Mouse (Mus musculus): ENCODE measurements around the gene Rpl12.
A peak's percentile ranks its signal among the peaks of the same experiment; 100 is the strongest.

Rpl12 gene

DNA sequence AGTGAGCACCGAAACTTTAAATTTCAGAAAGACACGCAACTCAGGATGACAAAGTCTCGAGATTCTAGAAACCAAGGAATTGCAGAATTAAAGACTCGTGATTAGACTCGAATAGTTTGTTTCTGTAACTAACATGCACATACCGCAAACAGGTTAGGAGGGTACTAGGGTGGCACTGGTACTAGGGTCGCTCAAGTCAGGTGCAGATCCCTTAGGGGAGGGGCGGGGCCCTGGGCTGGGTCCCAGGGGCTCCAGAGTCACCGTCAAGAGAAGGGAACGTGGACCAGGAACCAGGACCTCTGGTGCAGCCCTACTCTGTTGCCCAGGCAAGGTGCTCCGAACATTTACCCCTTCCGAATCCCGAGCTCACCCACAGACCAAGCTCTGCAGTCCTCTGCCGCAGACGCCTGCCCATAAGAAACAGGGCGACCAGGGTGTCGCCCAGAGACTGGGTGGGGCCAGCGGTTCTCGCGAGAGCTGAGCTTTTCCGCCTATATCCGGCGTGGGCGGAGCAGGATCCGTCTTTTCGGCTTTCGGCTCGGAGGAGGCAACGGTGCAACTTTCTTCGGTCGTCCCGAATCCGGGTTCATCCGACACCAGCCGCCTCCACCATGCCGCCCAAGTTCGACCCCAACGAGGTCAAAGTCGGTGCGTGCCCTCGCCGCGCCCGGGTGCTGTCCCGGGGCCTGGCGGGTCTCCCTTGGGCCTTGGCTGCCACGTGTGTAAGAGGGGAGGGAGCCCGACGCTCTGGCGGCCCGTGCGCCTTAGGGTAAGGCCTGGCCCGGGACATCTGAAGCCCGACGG, at the start of gene Rpl12, which contains the start of gene Lrsam1:
Gene Rpl12 (plus strand): TSS at position 368 of the 804 bp plus-strand sequence.
Gene Lrsam1 (minus strand): TSS at position 423 of the 804 bp plus-strand sequence.
- peak; percentile 97 for DNase-seq

DNA sequence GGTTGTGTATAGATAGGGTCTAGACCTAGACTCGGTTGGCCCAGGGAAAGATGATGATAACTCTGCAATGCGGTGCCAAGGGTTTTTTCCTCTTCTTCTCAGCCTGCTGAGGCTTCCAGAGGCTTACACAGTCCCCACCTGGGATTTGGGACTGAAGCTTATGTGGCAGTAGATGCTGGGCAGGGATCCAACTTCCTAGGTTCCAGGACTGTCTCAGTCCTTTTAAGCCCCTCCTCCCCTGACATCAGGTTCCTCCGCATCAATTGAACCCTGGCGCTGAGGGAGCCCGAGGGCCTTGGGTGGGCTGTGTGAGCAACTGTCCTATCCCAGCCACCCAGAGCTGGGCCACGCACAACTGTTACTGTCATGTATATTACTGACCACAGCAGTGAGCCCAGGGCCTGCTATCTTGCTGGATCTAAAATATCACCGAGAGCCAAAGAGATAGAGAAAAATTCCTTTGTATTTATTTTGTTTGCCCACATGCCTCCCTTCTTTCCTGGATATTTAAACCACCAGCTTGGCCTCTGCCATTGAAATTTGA, 49.6 kb upstream of the Rpl12 start:
- DNase-seq: no peak

DNA sequence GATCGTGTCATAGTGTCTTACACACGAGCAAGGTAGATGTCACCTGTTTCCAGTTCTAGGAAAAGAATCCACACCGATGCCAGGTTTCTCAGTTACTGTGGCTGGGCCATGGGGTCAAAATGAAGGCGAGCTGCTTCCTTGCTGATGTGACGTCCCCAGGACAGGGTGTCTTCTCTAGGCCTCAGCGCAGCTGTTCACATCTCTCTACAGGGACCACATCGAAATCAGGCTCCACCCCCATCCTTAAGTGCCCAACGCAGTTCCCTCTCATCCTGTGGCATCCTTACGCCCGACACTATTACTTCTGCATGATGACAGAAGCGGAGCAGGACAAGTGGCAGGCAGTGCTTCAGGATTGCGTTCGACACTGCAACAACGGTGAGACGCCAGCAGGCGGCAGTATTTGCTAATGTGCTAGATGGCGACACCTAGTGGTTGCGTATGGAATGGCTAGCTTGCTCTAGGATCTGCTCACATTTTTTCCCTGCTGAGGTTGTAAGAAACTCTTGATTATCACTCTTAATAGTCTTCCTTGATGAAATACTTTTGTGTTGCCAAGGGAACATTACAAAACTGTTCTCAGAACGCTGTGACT, 49.1 kb upstream of the Rpl12 start:
- DNase-seq: peak; percentile 82

DNA sequence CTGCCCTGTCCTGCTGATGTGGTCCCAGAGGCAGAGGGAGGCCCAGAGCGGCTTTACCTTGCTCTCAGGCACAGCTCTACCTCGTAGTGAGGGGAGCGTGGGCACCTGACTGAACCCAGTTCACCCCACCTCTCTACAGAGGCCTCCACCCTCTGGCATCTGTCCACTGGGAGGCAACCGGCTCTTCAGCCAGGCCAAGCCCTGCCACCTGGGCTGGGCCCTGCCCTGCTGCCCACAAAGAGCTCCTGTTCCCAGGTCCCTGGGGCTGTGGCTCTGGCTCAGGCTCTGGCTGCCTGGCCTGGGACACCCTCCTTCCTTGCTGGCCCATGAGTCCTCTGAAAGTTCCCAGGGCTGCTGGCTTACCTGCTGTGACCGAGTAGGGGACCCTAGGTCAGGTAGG, 47.0 kb upstream of the Rpl12 start:
- DNase-seq: no peak

DNA sequence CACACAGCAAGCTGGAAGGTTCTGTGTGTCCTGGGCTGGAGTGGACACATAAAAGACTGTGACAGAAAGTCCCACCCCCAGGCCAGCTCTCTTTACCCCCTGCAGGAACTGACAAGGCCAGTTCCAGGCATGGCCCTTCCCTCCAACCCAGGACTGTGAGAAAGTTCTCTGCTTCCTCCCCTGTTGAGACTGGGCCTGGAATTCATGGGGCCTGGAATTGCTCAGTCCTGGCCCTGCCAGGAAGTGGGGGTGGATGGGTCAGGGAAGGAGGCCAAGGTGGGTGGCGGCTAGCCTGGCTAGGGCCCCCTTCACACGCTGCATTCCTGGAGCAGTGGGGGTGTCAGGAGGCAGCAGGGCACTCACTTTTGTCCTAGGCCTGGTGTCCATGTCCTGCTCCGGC, 46.5 kb upstream of the Rpl12 start:
- DNase-seq: no peak

DNA sequence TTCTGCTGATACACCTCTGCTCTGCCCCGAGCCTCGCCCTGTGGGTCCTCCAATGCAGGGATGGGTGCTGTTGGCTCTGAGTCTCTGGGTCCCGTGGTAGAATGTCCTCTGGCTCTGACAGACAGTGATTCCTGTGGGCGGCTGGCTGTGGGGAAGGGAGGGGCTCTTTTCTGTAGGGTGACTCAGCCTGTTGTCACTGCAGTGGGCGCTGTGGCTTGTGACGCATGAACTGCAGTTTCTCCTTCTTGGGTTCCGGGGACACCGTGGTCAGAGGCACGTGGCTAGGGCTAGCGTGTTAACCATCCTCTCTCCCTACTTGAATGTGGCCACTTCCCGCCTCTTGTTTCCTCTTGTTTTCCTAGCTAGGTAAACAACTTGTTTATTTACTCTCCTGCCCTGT, 43.8 kb upstream of the Rpl12 start:
- peak; percentile 21 for DNase-seq

DNA sequence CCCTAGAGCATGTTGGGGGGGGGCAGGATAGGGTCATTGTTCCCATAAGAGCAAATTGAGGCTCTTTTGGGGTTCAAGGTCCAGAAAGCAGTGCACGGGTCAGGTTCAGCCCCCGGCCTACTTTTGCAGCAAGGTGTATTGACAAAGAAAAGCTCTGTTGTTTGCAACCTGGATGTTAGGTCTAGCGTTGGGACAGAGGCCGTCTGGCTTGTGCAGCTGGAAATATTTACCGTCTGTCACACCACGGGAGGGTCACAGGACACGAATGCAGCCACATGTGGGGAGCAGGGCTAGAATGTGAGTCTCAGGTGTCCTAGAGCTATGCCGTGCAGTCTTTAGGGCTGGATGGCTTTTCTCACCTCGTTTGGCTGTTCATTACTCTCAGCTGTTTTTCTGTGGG, 43.0 kb upstream of the Rpl12 start:
- no peak for DNase-seq

DNA sequence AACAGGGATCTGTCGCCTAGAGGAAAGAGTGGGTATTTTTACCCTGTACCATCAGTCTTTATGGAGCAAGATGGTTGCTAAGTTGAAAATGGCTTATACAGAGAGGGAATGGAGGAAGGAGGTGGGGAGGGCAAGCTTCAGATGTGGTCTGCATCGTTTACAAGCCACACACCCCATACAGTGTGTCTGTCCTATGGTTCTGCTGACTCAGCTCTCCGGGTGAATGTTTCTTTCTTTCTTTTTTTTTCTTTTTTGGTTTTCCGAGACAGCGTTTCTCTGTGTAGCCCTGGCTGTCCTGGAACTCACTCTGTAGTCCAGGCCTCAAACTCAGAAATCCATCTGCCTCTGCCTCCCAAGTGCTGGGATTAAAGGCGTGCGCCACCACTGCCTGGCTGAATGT, 40.1 kb upstream of the Rpl12 start:
- no peak for DNase-seq

DNA sequence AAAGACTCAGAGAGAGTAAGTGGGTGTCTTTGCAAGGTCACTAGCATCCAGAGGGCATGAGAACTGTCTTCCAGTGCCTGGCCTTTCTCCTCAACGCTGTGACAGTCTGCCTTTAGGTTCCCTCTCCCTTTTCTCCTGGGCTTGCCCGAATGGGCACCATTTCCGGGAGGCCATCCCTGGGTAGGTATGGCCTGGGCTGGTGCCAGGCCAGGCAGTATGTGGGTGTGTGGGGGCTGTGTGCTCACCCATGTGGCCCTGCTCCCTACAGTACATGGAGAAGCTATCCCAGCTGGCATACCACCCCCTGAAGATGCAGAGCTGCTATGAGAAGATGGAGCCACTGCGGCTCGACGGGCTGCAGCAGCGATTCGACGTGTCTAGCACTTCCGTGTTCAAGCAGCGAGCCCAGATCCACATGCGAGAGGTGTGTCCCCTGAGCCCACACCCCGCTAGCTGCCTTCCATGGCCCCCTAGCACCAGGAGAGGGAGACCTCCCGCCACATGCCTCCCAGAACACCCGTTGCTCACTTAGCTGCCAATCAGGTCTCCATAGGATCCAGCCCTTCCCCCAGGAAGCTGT, 39.5 kb upstream of the Rpl12 start:
- no peak for DNase-seq

DNA sequence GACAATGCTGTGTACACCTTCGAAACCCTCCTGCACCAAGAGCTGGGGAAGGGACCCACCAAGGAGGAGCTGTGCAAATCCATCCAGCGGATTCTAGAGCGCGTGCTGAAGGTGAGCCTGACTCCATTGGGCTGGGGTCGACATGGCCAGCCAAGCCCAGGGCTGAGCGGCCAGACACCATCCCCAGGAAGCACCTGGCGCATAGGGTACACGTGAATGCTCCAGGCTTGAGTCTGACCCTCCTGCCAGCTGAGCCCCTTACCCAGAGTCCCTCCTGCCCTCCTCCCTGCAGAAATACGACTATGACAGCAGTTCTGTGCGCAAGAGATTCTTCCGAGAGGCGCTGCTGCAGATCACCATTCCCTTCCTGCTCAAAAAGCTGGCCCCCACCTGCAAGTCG, 38.8 kb upstream of the Rpl12 start:
- DNase-seq: no peak

DNA sequence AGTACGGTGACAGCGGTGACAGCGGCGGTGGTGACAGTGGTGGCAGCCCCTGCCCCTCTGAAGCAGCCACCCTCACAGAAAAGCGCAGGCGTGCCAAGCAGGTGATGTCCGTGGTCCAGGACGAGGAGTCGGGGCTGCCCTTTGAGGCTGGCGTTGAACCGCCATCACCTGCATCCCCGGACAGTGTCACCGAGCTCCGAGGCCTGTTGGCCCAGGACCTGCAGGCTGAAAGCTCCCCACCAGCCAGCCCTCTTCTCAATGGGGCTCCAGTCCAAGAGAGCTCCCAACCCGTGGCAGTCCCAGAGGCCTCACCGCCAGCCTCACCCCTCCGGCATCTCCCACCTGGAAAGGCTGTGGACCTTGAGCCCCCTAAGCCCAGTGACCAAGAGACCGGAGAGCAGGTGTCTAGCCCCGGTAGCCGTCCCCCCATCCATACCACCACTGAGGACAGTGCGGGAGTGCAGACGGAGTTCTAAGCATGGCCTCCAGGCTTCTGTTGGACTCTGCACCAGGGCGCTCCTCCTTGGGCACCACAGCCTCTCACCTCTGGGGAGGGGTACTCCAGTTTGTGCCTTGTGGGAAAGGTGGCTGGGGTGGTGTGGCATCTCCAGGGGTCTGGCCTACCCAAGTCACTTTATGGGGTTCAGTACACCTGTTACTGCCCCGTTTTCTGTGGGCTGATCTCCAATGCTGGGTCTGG, 37.7 kb upstream of the Rpl12 start:
- DNase-seq: no peak

DNA sequence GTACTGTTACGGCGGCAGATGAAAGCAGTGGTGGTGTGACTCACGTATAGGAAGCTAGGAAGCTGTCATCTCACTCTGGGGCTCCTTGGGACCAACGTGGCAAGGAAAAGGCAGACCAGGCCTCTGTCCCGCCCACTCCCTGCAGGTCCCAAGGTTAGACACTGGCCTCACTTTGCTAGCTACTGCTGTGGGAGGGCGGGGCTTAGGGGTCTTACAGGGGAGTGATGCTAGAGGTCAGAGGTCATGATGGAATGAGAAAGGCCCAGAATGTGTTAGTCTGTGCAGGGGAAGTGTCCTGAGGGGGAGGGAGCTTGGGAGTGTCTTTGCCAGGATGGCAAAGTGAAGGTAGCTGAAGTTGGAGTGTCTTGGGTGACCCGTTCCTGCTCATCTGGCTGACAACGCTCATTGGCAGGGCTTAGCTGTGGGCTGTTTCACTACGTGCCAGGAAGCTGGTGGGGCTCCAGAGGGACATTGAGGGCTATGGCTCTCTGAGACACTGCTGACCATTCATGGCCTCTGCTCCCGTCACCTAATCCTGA, 37.0 kb upstream of the Rpl12 start:
- no peak for DNase-seq

DNA sequence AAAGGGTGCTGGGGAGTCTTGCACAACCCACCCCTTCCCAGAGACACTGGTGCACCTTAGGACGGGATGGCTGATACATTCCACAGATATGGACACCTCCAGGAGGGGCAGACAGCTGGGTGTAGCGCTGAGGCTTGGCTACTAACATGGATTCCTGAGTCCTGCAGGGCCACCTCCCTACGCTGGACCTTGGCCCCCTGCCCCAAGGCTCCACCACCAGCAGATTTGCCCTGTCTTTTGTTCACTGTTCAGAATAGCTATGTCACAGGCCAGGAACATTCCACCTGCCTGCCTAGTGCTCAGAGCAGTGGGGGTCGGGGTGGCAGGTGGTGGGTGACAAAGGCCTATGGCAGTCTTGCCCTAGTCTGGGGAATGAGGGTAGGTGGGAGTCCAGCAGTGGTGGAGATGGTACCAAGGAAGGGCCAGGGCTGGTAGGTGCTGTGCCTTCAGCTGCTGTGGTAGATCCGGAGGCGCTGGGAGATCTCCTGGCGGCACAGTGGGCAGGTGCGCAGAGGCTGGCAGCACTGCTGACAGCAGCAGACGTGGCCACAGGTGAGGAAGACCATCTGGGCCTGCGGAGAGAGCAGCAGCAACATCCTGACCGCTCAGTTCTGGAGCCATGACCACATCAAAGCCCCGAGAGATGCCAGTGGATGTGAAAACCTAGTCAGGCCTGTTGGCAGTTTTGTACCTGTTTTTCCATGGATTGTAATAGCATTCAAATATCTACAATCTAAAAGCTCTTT, 34.9 kb upstream of the Rpl12 start:
- DNase-seq: peak; percentile 70

DNA sequence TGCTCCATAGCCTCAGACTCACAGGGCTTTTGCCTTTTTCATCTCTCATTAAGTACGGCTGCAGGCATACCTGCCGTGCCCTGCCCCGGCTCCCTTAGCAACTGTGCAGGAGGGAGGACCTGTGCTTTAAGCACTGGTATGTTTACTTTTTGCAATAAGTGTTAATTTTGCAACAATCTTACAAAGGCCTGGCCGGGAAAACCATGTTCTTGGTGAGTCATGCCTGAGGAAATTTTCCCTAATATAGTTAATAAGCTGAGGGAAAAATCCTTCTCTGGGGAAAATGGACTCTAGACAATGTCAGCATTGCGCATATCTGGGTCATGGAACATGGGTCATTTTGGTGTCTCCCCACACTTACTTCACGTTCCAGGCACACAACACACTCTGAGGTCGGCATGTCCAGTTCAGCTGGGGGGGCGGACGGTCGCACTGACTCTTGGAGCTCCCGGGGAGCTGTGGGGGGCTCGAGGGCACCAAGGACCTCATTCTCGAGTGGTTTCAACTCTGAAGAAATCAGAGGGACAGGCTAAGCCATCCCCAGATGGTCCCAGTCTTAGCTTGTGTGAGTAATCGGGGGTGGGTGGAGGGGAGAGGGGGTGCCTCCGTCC, 33.6 kb upstream of the Rpl12 start:
- DNase-seq: no peak

DNA sequence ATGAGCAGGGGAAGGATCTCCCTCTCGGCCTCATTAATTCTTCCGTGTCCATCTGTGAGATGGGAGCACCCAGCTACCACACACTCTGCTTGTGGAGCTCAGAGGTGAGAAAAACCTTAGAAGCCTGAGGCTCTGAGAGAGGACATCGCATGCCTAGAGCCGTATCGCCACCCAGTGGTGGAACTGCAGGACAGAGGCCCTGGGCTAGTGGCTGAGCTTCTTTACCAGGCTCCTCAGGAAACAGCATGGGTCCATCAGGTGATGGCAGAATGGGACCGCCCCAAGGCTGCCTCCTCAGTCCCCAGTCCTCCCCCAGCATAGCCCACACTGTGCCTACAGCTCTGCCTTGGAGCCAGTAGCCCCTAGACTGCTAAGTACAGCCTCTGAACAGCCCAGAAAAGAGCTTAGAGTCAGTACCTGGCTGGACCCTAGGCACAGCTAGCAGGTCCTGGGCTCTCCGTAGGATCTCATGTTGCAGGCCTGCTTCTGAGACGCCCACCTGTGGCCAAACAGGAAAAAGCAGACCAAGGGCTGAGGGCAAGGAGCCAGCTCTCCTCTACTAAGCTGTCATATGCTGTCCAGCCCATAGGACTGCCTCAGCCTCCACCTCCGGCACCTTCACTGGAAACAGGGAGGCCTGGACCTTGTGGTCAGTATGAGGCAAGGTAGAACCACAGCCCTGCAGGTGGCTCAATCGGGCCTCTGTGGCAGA, 33.0 kb upstream of the Rpl12 start:
- DNase-seq: peak; percentile 78

DNA sequence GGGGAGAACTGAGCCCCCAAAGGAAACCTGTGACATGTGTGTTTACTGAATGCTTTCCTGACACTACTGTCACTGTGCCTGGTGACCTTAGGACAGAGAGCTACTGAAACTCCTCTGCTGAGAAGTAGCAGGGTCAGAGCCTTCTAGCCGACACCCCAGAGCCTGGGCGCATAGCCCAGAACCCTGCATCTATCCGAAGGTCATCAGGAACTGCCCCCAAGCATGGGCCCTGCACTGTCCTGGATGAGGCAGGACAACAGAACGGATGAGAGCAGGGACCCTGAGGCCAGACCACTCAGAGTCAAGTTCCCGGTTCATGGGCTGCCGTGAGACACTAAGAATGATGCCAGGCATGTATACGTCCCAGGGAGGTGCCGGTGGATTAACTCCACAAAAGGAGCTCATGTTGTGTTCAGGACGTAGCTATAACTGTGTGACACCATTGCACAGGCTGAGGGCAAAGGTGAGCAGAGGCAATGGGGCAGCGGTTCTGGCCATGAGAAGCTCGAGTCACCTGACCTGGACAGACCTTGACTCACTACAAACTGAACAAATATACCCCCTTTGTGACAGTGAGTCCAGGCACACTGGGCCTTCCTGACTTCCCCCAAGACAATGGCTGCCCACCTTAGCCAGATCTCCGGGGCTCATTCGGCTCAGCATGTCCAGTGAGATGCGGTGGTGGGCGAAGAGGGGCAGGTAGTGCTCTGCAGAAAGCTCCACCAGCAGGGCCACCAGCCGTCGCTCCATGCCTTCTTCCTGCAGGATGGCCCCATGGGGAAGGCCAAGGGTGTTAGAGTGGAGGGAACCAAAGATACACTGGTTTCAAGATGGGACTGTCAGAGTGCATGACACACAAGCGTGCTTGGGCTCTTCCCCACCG, 32.2 kb upstream of the Rpl12 start:
- DNase-seq: no peak

DNA sequence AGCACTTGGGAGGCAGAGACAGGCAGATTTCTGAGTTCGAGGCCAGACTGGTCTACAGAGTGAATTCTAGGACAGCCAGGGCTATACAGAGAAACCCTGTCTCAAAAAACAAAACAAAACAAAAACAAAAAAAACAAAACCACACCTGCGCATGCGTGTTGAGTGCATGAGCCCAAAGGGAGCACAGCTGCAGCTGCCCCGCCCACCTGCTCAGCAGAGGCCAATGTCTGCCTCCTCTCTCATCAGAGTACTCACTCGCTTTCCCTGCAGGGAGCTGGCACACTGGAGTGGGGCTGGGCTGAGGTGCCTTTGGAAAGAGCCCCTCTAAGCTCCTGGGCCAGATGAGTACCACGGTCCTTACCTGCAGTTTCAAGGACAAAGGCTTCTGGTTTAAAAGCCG, 29.6 kb upstream of the Rpl12 start:
- DNase-seq: peak; percentile 89

DNA sequence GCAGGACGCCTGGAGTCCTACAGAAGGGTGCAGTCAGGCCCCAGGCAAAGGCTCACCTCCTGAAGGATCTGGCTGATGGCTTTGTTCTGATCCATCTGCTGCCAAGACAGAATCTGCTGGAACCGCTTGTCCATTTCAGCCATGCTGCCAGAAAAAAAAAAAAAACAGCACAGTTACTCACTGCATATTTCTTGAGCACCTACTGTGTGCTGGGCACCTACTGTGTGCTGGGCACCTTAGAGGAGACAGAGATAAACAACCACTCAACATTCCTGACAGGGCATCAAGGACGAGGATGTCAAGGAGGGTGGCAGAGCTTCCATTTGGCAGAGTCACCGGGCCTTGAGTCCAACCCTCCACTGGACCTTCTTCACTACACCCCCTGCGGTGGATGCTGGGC, 22.6 kb upstream of the Rpl12 start:
- no peak for DNase-seq

DNA sequence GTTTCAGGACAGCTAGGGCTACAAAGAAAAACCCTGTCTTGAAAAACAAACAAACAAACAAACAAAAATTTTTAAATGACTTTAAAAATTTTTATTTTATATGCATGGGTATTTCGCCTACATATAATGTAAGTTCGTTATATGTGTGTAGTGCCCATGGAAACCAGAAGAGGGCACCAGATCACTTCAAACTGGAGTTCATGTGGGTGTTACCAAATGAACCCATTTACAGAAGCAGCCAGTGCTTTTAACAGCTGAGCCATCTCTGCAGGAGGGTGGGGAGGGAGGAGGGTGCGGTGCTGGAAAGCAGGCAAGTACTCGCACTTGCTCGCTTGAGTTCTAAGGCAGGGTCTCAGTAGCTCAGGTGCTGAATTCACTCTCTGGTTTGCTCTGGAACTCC, 21.9 kb upstream of the Rpl12 start:
- DNase-seq: peak; percentile 76

DNA sequence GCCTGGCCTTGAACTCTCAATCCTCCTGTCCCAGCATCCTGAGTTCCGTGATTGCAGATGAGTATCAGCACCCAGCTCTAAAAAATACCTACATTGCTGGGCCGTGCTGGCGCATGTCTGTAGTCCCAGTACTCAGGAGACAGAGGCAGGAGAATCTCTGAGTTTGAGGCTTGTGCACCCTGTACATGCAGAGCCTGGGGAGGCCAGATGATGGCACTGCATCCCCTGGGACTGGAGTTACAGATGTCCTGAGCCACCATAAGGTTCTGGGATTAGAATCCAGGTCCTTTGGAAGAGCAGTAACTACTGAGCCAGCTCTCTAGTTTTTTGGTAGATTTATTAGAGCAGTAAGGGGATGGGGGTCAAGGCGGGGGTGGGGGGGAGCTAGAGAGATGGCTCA, 20.9 kb upstream of the Rpl12 start:
- DNase-seq: no peak
